Mouse (Mus musculus) left cerebral cortex, postnatal 14 days (tissue): Measurements from ENCODE around the gene Ckap2l. TPM values are rescaled to one million over a fixed set of nuclear protein-coding genes. Genes with fewer than 3 reads are reported as not detected.

Source experiments
- total RNA-seq, 2 experiments: library from RNA; stranded (reverse); gene quantifications; 2 replicates each; pipeline ENCODE4 v1.2.3; 2021

Gene Ckap2l
- total RNA-seq, 2 experiments from 2014 or later, result 1.3 to 1.4 TPM

Other genes with a start within 250 kb of the Ckap2l start
- under 1 TPM; 0.13 TPM for gene Vinac1, start 249.0 kb downstream of the Ckap2l start, total RNA-seq
- 10 to 100 TPM; 75.3 to 83.5 TPM for gene Ttl, start 231.3 kb downstream of the Ckap2l start, total RNA-seq
- 10 to 100 TPM; 20.9 to 21.1 TPM for gene Polr1b, start 196.2 kb downstream of the Ckap2l start, total RNA-seq
- gene Chchd5, start 167.5 kb downstream of the Ckap2l start, total RNA-seq, result 10 to 100 TPM; 10.4 to 10.5 TPM
- gene Slc20a1, start 98.4 kb downstream of the Ckap2l start, total RNA-seq, result 100 to 1,000 TPM; 127 to 130 TPM
- under 1 TPM; 0.40 to 0.66 TPM for gene Il1a, start 12.8 kb upstream of the Ckap2l start, total RNA-seq
- under 1 TPM; 0.26 to 0.36 TPM for gene Il1b, start 73.9 kb upstream of the Ckap2l start, total RNA-seq
- gene F830045P16Rik, start 239.4 kb upstream of the Ckap2l start, total RNA-seq, result under 1 TPM in 1 of 2 experiments, not detected in 1; 0.34 TPM